9 mouse cellular contexts compared by ENCODE assay signal in genomic region chr3:88553880-88554586, GRCm38 (mm10). TPM values are rescaled to one million over a fixed set of nuclear protein-coding genes. Genes with fewer than 3 reads are reported as not detected.
DNase-seq lines count a peak whose midpoint lies in the region; ATAC-seq lines count a peak whose summit lies in the region.
"Had no signal": no experiment of that assay in that cellular context is flagged by ENCODE, and none has a peak within 500 bp of the region (broad histone marks: within the 10 kb centered on the region; RNA-seq: fewer than 3 reads in every experiment).

No protein-coding gene starts in this region.

- peak overlapping the region; percentile 72 for H3K4me2 ChIP-seq in stomach, embryonic 14.5 days (replicated peaks; ENCODE audit: low read depth, low read length)

- H3K9ac ChIP-seq in stomach, embryonic 14.5 days (replicated peaks; ENCODE audit: low read depth, low read length): peak overlapping the region; percentile 88

- H3K27me3 ChIP-seq in megakaryocyte, embryonic 14.5 days (replicated peaks): no peaks in the 10 kb centered on the region
- no peaks in the 10 kb centered on the region for H3K27me3 ChIP-seq in stomach, embryonic 14.5 days (ENCODE audit: control insufficient read depth, insufficient read depth, low read length)

- peak overlapping the region; percentile 99 for H3K27ac ChIP-seq in stomach, embryonic 14.5 days (ENCODE audit: low read length)

- peak; percentile 54; the same call in 1 of the 2 replicates for ATAC-seq in stomach, embryonic 14.5 days (ENCODE audit: insufficient number of reproducible peaks, insufficient read depth, low FRiP score, low read depth)

- peak overlapping the region; percentile 100 for H3K4me3 ChIP-seq in megakaryocyte, embryonic 14.5 days (replicated peaks)
- peak overlapping the region; percentile 92 for H3K4me3 ChIP-seq in stomach, embryonic 14.5 days (ENCODE audit: low read depth, low read length)

- peaks cover 59% of the 10 kb centered on the region for H3K36me3 ChIP-seq in megakaryocyte, embryonic 14.5 days (replicated peaks; ENCODE audit: low read length)
- peaks cover 32% of the 10 kb centered on the region for H3K36me3 ChIP-seq in stomach, embryonic 14.5 days (ENCODE audit: control insufficient read depth, insufficient read depth, low read length)

- WGBS in stomach, embryonic 14.5 days: 1% methylated on average over 40 of the region's 41 CpGs

- H3K4me1 ChIP-seq in megakaryocyte, embryonic 14.5 days: peaks cover 49% of the 10 kb centered on the region
- H3K4me1 ChIP-seq in stomach, embryonic 14.5 days (ENCODE audit: control insufficient read depth, insufficient read depth, low read length): peaks cover 21% of the 10 kb centered on the region

- DNase-seq in lung, adult 18-20 months: peak; percentile 39 to 45
- no peak for DNase-seq in lung, postnatal 4 days
- peak; percentile 63 for DNase-seq in c-Kit-positive CD71-positive TER-119-positive erythroid progenitor cells, embryonic 14.5 days (ENCODE audit: low spot score)
- peak; percentile 45 to 54 for DNase-seq in frontal cortex, postnatal 36 days (ENCODE audit: low spot score in 2 of 2)
- DNase-seq in kidney, postnatal 25 days: peak; percentile 39 to 52
- DNase-seq in adrenal gland, adult 8-10 months: no peak

- H3K9me3 ChIP-seq in megakaryocyte, embryonic 14.5 days: no peaks in the 10 kb centered on the region
- no peaks in the 10 kb centered on the region for H3K9me3 ChIP-seq in stomach, embryonic 14.5 days (ENCODE audit: control insufficient read depth, low read depth, low read length)

RNA-seq across cellular contexts. Expression of gene Ubqln4, which starts 0.5 kb away (rescaled TPM):
- 26.1 and 51.5 TPM in 2 replicates for polyA plus RNA-seq in megakaryocyte, embryonic 14.5 days (2012; ENCODE audit: insufficient read depth, low replicate concordance)
- polyA plus RNA-seq in stomach, embryonic 14.5 days (2014; fragmentation: Nextera tagmentation; extraction: Ambion mirVana): 48.4 TPM in 2 replicates
- total RNA-seq in adrenal gland, adult 8-10 months (2022): 10 to 100 TPM; 64.1 to 81.3 (median 66.7) TPM

RNA-seq across cellular contexts. Expression of gene Lamtor2, which starts 1.2 kb away (rescaled TPM):
- 18.1 and 152 TPM in 2 replicates for polyA plus RNA-seq in megakaryocyte, embryonic 14.5 days (2012; ENCODE audit: insufficient read depth, low replicate concordance)
- polyA plus RNA-seq in stomach, embryonic 14.5 days (2014; fragmentation: Nextera tagmentation; extraction: Ambion mirVana): 84.8 and 88.5 TPM in 2 replicates
- 100 to 1,000 TPM; 138 to 164 (median 144) TPM for total RNA-seq in adrenal gland, adult 8-10 months (2022)

RNA-seq across cellular contexts. Expression of gene Rab25, which starts 5.9 kb away (rescaled TPM):
- 0.51 TPM in 1 of 2 replicates, not detected in the other for polyA plus RNA-seq in megakaryocyte, embryonic 14.5 days (2012; ENCODE audit: insufficient read depth, low replicate concordance)
- 57.0 and 67.9 TPM in 2 replicates for polyA plus RNA-seq in stomach, embryonic 14.5 days (2014; fragmentation: Nextera tagmentation; extraction: Ambion mirVana)
- total RNA-seq in adrenal gland, adult 8-10 months (2022): not detected
- total RNA-seq: gastrocnemius, postnatal 36 days had no signal

RNA-seq across cellular contexts. Expression of gene Ssr2, which starts 21.6 kb away (rescaled TPM):
- polyA plus RNA-seq in megakaryocyte, embryonic 14.5 days (2012; ENCODE audit: insufficient read depth, low replicate concordance): 111 and 307 TPM in 2 replicates
- 295 and 301 TPM in 2 replicates for polyA plus RNA-seq in stomach, embryonic 14.5 days (2014; fragmentation: Nextera tagmentation; extraction: Ambion mirVana)
- total RNA-seq in adrenal gland, adult 8-10 months (2022): 100 to 1,000 TPM; 139 to 217 (median 172) TPM

RNA-seq across cellular contexts. Expression of gene Mex3a, which starts 21.8 kb away (rescaled TPM):
- polyA plus RNA-seq in megakaryocyte, embryonic 14.5 days (2012; ENCODE audit: insufficient read depth, low replicate concordance): 0.83 and 1.6 TPM in 2 replicates
- polyA plus RNA-seq in stomach, embryonic 14.5 days (2014; fragmentation: Nextera tagmentation; extraction: Ambion mirVana): 25.2 and 26.3 TPM in 2 replicates
- total RNA-seq in adrenal gland, adult 8-10 months (2022): 1 to 10 TPM; 2.8 to 4.3 (median 3.9) TPM

Comparison
In these comparisons a context has a peak if more than half of its experiments do, and no peak if none do; other contexts are left out.
1. DNase-seq: peak in lung, adult 18-20 months (2 of 2), c-Kit-positive CD71-positive TER-119-positive erythroid progenitor cells, embryonic 14.5 days (single experiment), frontal cortex, postnatal 36 days (2 of 2) and kidney, postnatal 25 days (2 of 2); none in lung, postnatal 4 days (0 of 2) and adrenal gland, adult 8-10 months (single experiment).
2. RNA of gene Rab25, which starts 5.9 kb away (polyA plus RNA-seq): 57.0 to 67.9 TPM in stomach, embryonic 14.5 days; 0.51 TPM in megakaryocyte, embryonic 14.5 days; every median in the first group is over 10 times any median in the second.